Mouse (Mus musculus) neural tube, embryonic 15.5 days (tissue): ENCODE measurements around the gene Cd163l1. TPM values are rescaled to one million over a fixed set of nuclear protein-coding genes. Genes with fewer than 3 reads are reported as not detected.

Experiments
- ATAC-seq: fragments of 200-750 bp; cut with Nextera tagmentation; 2 replicates; pipeline ENCODE4 v1.8.0; 2017; ENCODE audit warnings: mild to moderate bottlenecking, moderate TSS enrichment, moderate library complexity; ENCODE audit not compliant: low FRiP score
- H3K27ac ChIP-seq: fragments of 300-500 bp; sonication (generic); replicated peaks from 2 replicates; pipeline ENCODE4 v1.5.1; 2015; ENCODE audit warnings: mild to moderate bottlenecking, inconsistent platforms
- H3K27me3 ChIP-seq: fragments of 300-500 bp; sonication (generic); replicated peaks from 2 replicates; pipeline ENCODE4 v1.6.1; 2015; ENCODE audit warnings: inconsistent platforms
- H3K36me3 ChIP-seq: fragments of 300-500 bp; sonication (generic); 2 replicates; pipeline ENCODE4 v1.6.1; 2015; ENCODE audit warnings: inconsistent platforms
- H3K4me1 ChIP-seq: fragments of 300-500 bp; sonication (generic); 2 replicates; pipeline ENCODE4 v1.6.1; 2015; ENCODE audit warnings: inconsistent platforms
- H3K4me2 ChIP-seq: fragments of 300-500 bp; sonication (generic); 2 replicates; pipeline ENCODE4 v1.6.1; 2015; ENCODE audit warnings: inconsistent platforms, mild to moderate bottlenecking, moderate library complexity
- H3K4me3 ChIP-seq: fragments of 300-500 bp; sonication (generic); replicated peaks from 2 replicates; pipeline ENCODE4 v1.5.1; 2015; ENCODE audit warnings: mild to moderate bottlenecking, inconsistent platforms
- H3K9ac ChIP-seq: fragments of 300-500 bp; sonication (generic); replicated peaks from 2 replicates; pipeline ENCODE4 v1.6.1; 2015; ENCODE audit warnings: mild to moderate bottlenecking, inconsistent platforms
- H3K9me3 ChIP-seq: fragments of 300-500 bp; sonication (generic); replicated peaks from 2 replicates; pipeline ENCODE4 v1.6.1; 2016; ENCODE audit warnings: inconsistent platforms
- WGBS: fragments of 180-500 bp; shearing (Covaris S2); methylation state at CpG from one replicate; pipeline ENCODE4 v1.1.7; 2015; ENCODE audit warnings: mixed read lengths; 5-methylcytosine and 5-hydroxymethylcytosine counted together
- polyA plus RNA-seq: library from polyadenylated mRNA; unstranded; fragments of >200 nt; fragmentation: Nextera tagmentation; extraction: Ambion mirVana; gene quantifications from 2 replicates; pipeline ENCODE4 v1.2.1, GENCODE M21; 2015

The Cd163l1 gene
- polyA plus RNA-seq, 1 experiment from 2014 or later: not detected

DNA sequence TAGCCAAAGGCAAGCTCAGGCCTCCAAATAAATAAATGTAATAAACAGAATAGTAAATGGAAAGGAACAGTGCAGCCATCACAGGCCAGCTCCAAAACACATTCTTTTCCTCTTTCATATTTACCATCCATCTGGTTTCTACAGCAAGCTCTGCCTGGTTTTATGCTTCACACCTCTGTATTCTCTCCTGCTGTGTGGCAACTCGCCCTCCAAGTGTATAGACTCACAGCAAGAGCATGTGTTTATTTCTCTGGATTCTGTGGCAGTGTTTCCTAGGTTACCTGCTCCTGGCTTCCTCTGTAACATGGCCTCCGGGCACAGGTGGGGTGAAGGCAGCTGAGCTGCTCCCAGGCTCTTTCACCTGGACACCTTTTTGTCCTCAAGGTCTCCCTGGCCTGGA is 25.6 kb upstream of the Cd163l1 start:
- Histone ChIP-seq H3K9me3 (no peaks in the 10 kb centered on the region), H3K27ac (no peak overlapping the region), H3K36me3 (no peaks in the 10 kb centered on the region), H3K4me2 (no peak overlapping the region), H3K4me3 (no peak overlapping the region), H3K4me1 (no peaks in the 10 kb centered on the region), H3K9ac (no peak overlapping the region), H3K27me3 (no peaks in the 10 kb centered on the region)
- WGBS: 64% methylated on average over 2 of the region's 2 CpGs
- ATAC-seq: no peak

- H3K9ac ChIP-seq: no peak overlapping the region
- no peaks in the 10 kb centered on the region for H3K36me3 ChIP-seq
- H3K27ac ChIP-seq: no peak overlapping the region
- H3K9me3 ChIP-seq: no peaks in the 10 kb centered on the region
- ATAC-seq: no peak
- WGBS: 88% methylated on average over 2 of the region's 2 CpGs
- no peak overlapping the region for H3K4me2 ChIP-seq
- H3K4me3 ChIP-seq: no peak overlapping the region
- no peaks in the 10 kb centered on the region for H3K4me1 ChIP-seq
- no peaks in the 10 kb centered on the region for H3K27me3 ChIP-seq
Observed at GRCm38 (mm10) chr7:140192851-140193250, 25.2 kb upstream of the Cd163l1 start.

- H3K4me1 ChIP-seq: no peaks in the 10 kb centered on the region
- H3K36me3 ChIP-seq: no peaks in the 10 kb centered on the region
- no peak overlapping the region for H3K9ac ChIP-seq
- WGBS: 87% methylated on average over 4 of the region's 4 CpGs
- no peak overlapping the region for H3K27ac ChIP-seq
- no peaks in the 10 kb centered on the region for H3K27me3 ChIP-seq
- no peaks in the 10 kb centered on the region for H3K9me3 ChIP-seq
- no peak overlapping the region for H3K4me3 ChIP-seq
- H3K4me2 ChIP-seq: no peak overlapping the region
- ATAC-seq: no peak
Observed at GRCm38 (mm10) chr7:140194031-140194430, 24.0 kb upstream of the Cd163l1 start.

DNA sequence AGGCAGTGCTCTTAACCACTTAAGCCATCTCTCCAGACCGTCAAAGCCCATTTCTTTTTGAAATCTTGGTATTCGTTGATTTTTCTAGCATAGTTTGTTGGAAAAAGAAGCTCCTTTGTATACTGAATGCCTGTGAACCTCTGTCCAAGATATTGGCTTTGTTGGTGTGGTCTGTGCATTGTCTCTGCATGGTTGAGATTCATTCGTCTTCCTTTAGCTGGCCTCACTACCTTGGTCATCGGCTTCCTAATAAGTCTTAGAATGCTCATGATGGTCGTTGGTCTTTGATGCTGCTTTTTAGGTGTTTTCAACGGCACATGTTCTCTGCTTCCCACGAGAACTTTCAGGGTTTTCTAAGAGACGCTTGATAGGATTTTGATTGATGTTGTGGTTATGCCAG is 22.1 kb upstream of the Cd163l1 start:
- Histone ChIP-seq H3K36me3 (no peaks in the 10 kb centered on the region), H3K27me3 (no peaks in the 10 kb centered on the region), H3K4me2 (no peak overlapping the region), H3K4me3 (no peak overlapping the region), H3K9ac (no peak overlapping the region), H3K27ac (no peak overlapping the region), H3K9me3 (no peaks in the 10 kb centered on the region), H3K4me1 (no peaks in the 10 kb centered on the region)
- no peak for ATAC-seq
- WGBS: 80% methylated on average over 8 of the region's 8 CpGs

DNA sequence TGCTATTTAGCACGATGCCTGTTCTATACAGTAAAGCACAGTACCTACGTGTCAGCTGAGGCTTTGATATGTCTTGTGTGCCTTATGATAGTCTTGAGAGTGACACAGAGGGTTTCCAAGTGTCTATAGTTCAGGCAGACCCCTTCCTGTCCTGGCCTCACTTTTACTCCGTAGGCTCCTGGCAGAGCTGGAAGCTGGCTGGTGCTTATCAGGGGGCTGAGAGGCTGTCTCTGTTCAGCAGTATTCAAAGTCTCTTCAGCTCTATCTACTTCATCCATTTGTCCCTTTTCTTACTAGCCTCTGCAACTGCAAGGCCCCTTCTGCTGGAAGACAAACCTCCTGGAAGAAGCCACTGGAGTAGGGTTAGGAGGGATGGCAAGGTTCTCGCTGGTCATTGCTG is 17.0 kb upstream of the Cd163l1 start:
- WGBS: 87% methylated on average over 4 of the region's 4 CpGs
- Histone ChIP-seq H3K9ac (no peak overlapping the region), H3K4me2 (no peak overlapping the region), H3K27me3 (no peaks in the 10 kb centered on the region), H3K4me3 (no peak overlapping the region), H3K36me3 (no peaks in the 10 kb centered on the region), H3K9me3 (no peaks in the 10 kb centered on the region), H3K4me1 (no peaks in the 10 kb centered on the region), H3K27ac (no peak overlapping the region)
- no peak for ATAC-seq

DNA sequence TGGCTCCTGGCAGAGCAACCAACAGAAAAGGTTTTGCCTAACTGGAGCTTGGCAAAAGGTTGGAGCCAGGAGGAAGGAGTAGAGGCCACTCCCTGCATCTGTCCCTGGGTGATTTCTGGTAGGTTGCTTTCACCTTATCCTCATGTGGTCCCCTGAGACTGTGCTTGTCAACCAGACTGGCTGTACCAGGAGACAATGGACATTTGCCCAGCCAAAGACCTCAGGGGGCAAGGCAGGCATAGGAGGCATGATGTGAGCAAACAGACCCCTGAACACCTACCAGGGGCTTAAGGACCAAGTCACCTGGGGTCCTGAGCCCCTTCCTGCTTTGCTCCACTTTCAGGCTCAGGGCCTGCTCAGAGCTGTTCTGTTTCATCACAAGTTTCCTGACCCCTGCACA is 12.2 kb upstream of the Cd163l1 start, which contains the start of gene Olfr524:
Olfr524 (minus strand) TSS at position 101 of the 400 bp plus-strand sequence.
- no peak for ATAC-seq
- H3K36me3 ChIP-seq: no peaks in the 10 kb centered on the region
- H3K4me3 ChIP-seq: no peak within 1 kb of the TSS
- H3K27me3 ChIP-seq: no peaks in the 10 kb centered on the region
- H3K9me3 ChIP-seq: no peaks in the 10 kb centered on the region
- no peaks in the 10 kb centered on the region for H3K4me1 ChIP-seq
- H3K27ac ChIP-seq: no peak within 1 kb of the TSS
- H3K9ac ChIP-seq: no peak within 1 kb of the TSS
- no peak within 1 kb of the TSS for H3K4me2 ChIP-seq

DNA sequence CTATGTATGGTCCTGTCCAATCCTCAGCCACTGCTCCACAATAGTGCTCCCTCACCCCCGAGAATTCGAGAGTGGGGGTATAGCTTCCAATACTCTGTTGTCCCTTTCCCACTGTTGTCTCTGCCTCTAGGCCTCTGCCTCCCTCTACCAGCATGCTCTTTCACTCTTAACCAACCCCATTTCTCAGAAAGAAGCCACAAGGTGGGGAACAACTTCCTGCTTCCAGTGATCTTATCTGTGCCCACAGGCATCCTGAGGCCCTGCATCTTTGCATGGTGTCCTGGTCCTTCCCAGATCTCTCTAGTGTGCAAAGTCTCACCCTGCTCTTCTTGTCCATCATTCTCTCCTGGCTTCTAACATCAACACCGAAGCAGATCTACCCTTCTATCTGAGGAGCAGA is 11.2 kb upstream of the Cd163l1 start:
- H3K4me2 ChIP-seq: no peak overlapping the region
- WGBS: 82% methylated on average over 3 of the region's 3 CpGs
- no peak overlapping the region for H3K9ac ChIP-seq
- no peaks in the 10 kb centered on the region for H3K27me3 ChIP-seq
- ATAC-seq: no peak
- H3K9me3 ChIP-seq: no peaks in the 10 kb centered on the region
- H3K4me3 ChIP-seq: no peak overlapping the region
- no peaks in the 10 kb centered on the region for H3K36me3 ChIP-seq
- no peaks in the 10 kb centered on the region for H3K4me1 ChIP-seq
- no peak overlapping the region for H3K27ac ChIP-seq

DNA sequence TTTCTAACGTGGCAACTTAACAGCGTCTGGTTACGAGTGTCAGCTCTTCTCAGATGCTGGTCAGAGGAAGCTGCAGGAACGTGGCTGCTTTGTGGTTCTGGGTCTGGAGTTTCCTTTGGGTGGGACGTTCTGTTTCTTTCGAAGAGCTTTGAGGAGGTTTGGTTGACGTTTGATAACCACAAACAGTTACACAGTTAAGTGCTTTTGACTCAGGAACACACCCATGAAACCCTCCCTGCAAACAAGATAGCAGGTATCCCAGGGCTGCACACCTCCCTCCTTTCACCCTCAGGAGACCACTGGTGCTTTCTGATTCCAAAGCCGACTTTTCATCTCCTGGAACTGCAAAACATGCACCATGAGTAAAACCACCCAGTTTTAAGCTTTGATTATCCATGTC is 9.9 kb upstream of the Cd163l1 start:
- Histone ChIP-seq H3K27me3 (no peaks in the 10 kb centered on the region), H3K4me3 (no peak overlapping the region), H3K9me3 (no peaks in the 10 kb centered on the region), H3K9ac (no peak overlapping the region), H3K4me2 (no peak overlapping the region), H3K27ac (no peak overlapping the region), H3K4me1 (no peaks in the 10 kb centered on the region), H3K36me3 (no peaks in the 10 kb centered on the region)
- WGBS: 83% methylated on average over 8 of the region's 8 CpGs
- ATAC-seq: no peak

DNA sequence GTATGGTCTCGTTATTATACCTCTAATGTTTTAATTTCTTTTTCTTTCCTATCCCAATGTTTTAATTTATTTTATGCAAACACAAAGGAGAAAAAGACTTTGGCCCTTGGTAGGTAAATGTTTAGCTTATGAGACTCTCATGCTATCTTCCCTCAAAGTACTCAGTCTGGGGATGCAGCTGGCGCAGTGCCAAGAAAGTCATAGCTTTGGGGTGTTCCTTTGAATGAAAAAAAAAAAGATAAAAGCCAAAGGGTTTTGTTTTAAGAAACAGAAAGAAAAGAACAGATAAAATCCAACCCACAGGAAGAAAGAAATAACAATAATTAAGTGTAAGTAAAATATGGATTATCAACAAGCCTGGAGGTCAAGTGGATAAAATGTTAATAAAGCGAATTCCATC is 9.4 kb upstream of the Cd163l1 start:
- H3K9ac ChIP-seq: no peak overlapping the region
- H3K27ac ChIP-seq: no peak overlapping the region
- H3K9me3 ChIP-seq: no peaks in the 10 kb centered on the region
- H3K36me3 ChIP-seq: no peaks in the 10 kb centered on the region
- H3K4me1 ChIP-seq: no peaks in the 10 kb centered on the region
- H3K4me2 ChIP-seq: no peak overlapping the region
- 86% methylated on average over 3 of the region's 3 CpGs for WGBS
- no peaks in the 10 kb centered on the region for H3K27me3 ChIP-seq
- no peak for ATAC-seq
- no peak overlapping the region for H3K4me3 ChIP-seq

- Histone ChIP-seq H3K4me2 (no peak overlapping the region), H3K27me3 (no peaks in the 10 kb centered on the region), H3K9me3 (no peaks in the 10 kb centered on the region), H3K36me3 (no peaks in the 10 kb centered on the region), H3K27ac (no peak overlapping the region), H3K4me1 (no peaks in the 10 kb centered on the region), H3K9ac (no peak overlapping the region), H3K4me3 (no peak overlapping the region)
- 81% methylated on average over 5 of the region's 5 CpGs for WGBS
- no peak for ATAC-seq
Observed at GRCm38 (mm10) chr7:140213841-140214240, 4.2 kb upstream of the Cd163l1 start.

DNA sequence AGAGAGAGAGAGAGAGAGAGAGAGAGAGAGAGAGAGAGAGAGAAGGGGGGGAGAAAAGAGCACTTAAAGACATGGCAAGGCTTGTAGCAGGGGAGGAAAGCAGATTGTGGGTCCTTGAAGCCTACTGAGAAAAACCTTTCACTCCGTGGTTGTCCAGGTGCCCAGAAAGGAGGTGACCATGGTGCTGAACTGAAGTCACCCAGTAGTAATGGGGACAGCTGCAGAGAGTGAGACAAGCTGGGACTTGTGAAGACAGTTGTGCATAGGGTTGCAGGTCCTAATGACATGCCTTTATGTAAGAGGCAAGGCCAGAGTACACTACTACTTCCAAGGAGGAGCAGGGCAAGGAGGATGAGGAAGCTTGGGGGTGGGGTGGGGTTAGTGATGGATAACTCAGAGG is 1.2 kb downstream of the Cd163l1 start:
- no peak for ATAC-seq
- H3K4me3 ChIP-seq: no peak overlapping the region
- H3K36me3 ChIP-seq: no peaks in the 10 kb centered on the region
- no peaks in the 10 kb centered on the region for H3K4me1 ChIP-seq
- no peak overlapping the region for H3K4me2 ChIP-seq
- H3K27ac ChIP-seq: no peak overlapping the region
- H3K9me3 ChIP-seq: no peaks in the 10 kb centered on the region
- no peak overlapping the region for H3K9ac ChIP-seq
- no peaks in the 10 kb centered on the region for H3K27me3 ChIP-seq
- 27% methylated on average over 1 of the region's 1 CpGs for WGBS

GRCm38 (mm10) chr7:140220375-140220774 is 2.3 kb downstream of the Cd163l1 start:
- Histone ChIP-seq H3K9me3 (no peaks in the 10 kb centered on the region), H3K4me3 (no peak overlapping the region), H3K27me3 (no peaks in the 10 kb centered on the region), H3K27ac (no peak overlapping the region), H3K4me1 (no peaks in the 10 kb centered on the region), H3K36me3 (no peaks in the 10 kb centered on the region), H3K4me2 (no peak overlapping the region), H3K9ac (no peak overlapping the region)
- 88% methylated on average over 4 of the region's 4 CpGs for WGBS
- no peak for ATAC-seq

DNA sequence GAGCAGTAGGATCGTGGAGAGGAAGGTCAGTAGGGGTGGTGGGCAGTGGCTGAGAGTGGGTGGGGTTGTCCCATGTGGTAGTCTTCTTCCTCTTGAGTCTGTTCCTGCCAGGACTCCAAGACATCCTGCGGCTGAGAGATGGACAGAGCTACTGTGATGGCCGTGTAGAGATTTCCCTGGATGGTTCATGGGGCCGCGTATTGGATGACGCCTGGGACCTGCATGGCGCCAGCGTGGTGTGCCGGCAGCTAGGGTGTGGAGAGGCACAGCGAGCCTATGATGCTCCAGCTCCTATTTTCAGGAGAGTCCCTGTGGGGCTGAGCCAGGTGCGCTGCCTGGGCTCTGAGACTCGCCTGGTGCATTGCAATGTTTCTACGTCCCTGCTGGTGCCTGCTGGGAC is 6.1 kb downstream of the Cd163l1 start:
- no peak overlapping the region for H3K9ac ChIP-seq
- no peaks in the 10 kb centered on the region for H3K4me1 ChIP-seq
- H3K4me3 ChIP-seq: no peak overlapping the region
- no peaks in the 10 kb centered on the region for H3K36me3 ChIP-seq
- ATAC-seq: no peak
- 86% methylated on average over 13 of the region's 13 CpGs for WGBS
- no peaks in the 10 kb centered on the region for H3K9me3 ChIP-seq
- H3K27me3 ChIP-seq: no peaks in the 10 kb centered on the region
- H3K27ac ChIP-seq: no peak overlapping the region
- H3K4me2 ChIP-seq: no peak overlapping the region
